Mouse (Mus musculus) layer of hippocampus, adult 9-10 months (tissue): ENCODE data around the gene Aatk.

ENCODE experiments used
- DNase-seq: peaks from one replicate; pipeline ENCODE4 v3.0.0; 2022; ENCODE audit warnings: low spot score

The Aatk gene

DNA sequence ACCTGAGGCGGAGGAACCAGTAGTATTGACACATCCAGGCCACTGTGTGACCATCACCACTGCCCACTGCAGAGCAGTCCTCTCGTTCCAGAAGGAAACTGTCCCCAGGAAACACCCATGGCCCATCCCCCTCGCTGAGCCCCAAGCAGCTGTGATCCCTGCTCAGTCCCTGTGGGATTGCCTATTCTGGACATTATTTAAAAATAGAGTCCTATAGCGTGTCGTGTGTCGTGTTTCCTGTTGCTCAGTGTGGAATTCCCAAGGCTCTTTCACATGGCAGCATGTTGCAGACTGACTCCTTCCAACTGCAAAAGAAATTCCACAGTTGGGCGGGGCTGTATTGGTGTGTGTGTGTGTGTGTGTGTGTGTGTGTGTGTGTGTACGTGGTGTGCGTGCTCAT lies 5.3 kb upstream of the Aatk start:
- no peak for DNase-seq

DNA sequence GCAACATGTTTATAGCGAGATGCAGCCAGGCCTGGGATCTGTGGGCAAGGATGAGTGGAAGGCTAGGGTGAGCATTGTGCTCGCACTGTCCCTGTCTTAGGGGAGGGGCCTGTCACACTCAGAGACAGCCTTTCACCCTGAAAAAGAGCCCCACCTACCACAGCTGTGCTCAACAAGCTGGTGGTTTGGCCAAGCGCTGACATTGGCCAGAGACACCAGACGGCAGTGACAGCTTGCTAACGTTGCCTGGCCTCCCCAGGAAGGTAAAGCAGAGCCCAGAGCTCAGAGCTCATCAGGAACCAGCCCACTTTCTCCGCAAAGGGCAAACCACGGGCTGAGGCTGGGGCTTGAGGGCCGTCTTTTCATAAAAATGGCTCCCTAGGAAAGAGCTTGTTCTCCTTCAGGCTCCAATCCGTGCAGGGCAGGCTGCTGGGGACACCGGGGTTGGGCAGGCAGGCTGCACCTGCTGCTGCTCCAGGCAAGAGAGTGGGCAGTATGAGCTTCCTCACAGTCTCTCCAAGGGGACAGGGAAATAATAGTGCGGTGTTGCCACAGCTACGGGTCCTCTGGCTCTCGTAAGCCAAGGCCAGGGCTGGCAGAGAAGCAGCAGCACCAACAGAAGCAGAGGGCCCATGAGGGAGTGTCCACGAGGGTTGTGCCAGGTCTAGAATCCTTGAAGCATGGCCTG lies 4.3 kb upstream of the Aatk start:
- DNase-seq, result no peak

DNA sequence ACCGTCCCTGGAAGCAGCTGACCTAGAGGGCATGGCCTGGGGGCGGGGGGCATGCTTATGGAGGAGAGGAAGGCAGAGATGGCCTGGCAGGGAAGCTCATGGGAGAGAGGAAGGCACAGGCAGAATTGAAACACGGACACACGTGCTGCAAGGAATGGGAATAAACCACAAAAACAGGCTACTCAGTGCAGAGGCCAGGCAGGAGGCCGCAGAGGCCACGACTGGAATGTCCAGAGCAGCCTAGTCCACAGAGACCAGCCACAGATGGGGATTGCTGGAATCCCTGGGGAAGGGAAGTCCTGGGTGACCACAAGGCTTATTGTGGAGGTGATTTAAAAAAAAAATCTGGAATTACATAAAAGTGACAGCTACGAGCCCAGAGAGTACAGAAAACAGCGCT lies 2.1 kb upstream of the Aatk start:
- DNase-seq, result no peak

DNA sequence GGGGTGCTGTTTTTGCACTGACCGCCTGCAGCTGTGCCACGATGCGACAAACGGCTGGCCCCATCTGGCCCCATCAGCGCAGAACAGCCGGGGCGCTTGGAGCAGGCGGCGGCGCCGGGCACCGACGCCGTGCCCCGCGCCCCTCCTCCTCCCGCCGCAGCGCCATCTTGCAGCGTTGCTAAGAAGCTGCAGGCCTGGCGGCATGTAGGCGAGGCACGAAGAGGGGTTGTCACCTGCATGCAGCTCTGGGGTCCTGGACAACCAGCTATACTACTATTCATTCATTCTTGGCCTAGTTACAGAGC lies 1.2 kb upstream of the Aatk start:
- no peak for DNase-seq

DNA sequence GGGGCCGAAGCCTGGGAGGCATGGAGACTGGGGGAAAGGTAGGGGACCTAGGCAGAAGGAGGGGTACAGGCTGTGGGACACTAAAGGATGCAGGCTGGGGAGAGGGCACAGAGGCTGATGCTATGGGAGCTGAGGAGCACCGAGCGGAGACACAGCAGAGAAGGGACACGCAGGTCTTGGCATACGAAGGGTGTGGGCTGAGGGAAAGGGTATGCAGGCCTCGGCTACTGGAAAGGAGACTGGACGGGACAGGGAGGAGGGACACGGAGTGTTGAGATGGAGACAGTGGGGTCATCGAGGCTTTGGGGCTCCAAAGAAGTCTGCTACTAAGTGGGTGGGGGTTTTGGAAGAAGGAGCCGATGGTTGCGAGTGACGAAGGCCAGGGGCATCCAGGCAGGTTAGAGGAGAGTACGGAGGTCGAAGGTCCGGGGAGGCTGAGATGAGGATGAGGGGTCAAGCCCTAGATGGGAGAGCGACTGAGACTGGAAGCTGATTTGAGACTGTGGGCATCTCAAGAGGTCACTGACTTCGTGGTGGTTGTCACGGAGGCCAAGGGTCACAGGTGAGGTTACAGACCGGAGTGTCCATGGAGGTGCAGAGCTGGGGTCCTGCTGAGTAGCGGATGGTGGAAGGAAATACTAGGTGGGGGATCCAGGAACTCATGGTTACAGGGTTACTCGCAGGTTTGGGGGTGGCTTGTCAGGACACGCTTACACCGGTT lies 724 bp upstream of the Aatk start:
- no peak for DNase-seq

GRCm38 (mm10) chr11:120045839-120046552 lies 971 bp downstream of the Aatk start:
- DNase-seq, result no peak

- no peak for DNase-seq
Measured at GRCm38 (mm10) chr11:120045341-120045740, 1.6 kb downstream of the Aatk start.

DNA sequence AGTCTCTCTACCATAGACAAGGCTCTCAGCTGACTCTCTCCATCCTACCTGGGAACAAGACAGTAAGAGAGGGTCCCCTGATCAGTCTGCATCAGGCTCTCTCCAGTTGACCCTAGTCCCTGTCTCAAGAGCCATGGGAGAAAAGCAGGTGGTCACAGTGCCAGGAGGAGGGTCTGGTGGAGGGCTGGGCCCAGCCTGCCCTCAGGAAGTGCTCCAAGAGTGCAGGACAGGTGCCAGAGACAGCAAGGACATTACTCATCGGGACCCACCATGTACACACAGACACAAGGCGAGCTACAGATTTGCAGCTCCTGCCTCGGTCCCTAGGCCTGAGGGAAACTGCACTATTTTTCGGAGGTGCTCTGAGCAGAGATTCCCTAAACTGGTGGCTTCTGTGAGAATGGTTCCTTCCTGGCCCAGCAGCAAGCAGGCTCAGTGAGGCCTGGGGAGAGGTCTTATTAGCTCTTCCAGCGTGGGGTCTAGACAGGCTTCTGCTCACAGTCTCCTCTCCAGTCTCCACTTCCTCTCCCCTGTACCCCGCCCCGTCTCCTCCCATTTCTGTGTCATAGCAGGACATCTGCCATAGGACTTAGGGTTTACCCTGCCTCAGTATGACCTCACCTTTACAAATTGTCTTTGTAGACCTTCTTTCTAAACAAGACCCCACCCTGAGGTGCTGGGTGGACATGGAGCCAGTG lies 4.7 kb downstream of the Aatk start:
- DNase-seq, result no peak

GRCm38 (mm10) chr11:120041191-120042123 lies 5.5 kb downstream of the Aatk start:
- DNase-seq, result no peak

- no peak for DNase-seq
Measured at GRCm38 (mm10) chr11:120040440-120040839, 6.5 kb downstream of the Aatk start.

DNA sequence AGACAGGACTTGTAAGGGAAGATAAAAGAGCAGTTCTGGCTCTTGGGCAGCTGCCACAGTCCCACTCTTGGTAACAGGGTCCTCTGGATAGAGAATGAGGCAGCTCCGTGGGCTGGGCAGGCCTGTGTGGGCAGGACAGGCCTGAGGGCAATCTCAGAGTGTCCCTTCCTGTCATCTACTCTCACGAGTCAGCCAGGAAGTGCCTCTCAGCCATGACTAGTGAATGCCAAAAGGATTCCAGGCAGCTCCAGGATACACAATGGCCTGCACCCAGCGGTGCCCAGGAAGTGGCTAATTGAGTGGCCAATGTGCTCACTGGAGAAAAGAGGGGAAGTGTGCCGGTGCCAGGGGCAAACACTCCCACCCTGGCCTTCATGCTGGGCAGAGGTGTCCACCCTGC lies 7.4 kb downstream of the Aatk start:
- no peak for DNase-seq

DNA sequence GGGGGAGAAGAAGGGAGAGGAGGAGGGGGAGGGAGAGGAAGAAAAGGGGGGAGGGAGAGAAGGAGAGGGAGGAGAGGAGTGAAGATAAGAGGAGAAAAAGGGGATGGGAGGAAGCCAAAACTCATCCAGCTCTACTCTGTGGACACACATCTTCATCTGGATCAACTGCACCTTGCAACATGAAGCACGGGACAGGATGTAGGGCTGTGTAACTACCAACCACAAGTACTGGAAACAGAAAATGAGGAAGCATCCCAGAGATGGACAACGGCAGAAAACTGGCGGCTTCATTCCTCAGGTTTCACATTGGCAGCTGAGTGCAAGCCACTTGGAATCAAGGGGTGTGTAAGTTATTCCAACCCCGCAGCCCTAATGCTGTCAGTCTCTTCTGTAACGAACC lies 12.2 kb downstream of the Aatk start:
- DNase-seq, result no peak

DNA sequence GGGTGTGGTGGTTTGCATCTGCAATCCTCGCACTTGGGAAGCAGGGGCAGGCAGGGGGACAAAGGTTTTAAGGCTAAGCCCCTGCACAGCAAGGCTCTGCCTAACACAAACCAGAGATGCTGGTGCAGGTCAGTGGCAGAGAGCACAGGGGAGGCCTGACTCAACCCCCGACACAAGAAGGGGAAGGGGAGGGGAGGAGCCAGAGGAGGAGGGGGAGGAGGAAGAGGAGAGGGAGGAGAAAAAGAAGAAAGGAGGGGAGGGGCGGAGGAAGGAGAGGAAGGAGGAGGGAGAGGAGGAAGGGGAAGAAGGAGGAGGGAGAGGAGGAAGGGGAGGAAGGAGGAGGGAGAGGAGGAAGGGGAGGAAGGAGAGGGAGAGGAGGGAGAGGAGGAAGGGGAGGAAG lies 12.7 kb downstream of the Aatk start:
- no peak for DNase-seq

DNA sequence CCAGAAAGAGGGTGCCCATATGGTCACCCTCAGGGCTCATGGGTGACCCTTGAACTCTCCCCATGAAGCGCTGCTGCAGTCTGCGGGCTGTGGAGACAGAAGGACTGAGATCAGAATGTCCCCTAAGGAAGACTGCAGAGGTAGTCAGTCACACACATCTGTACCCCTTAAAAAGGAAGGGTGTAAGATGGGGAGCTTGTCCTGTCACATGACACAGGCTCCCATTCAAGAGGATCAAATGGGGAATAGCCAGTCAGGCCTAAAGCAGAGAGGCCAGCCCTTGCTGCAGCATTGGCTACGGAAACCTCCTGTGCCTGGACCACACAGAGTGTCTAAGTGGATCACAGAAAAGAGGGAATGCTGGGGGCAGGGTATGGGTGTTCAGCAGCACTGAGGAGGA lies 13.5 kb downstream of the Aatk start:
- no peak for DNase-seq

DNA sequence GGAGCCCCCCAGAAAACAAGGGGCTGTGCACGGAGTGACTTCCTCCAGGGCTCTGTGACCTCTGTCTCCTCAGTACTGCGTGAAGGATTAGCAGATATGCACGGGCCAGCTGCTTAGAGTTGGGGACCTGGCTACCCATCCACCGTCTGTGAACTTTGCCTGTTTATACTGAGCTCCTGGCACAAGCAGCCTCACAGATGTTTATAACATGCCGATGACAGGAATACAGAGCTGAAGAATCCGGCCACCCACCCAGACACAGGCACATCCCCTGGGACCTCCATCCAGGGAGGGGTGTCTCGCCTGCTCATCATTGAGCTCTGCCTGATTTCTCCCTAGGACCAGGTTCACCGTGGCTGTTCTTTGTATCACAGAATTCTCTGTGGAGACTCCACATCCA lies 14.9 kb downstream of the Aatk start:
- no peak for DNase-seq

- no peak for DNase-seq
Measured at GRCm38 (mm10) chr11:120030145-120030901, 16.6 kb downstream of the Aatk start.

GRCm38 (mm10) chr11:120029431-120030144 lies 17.4 kb downstream of the Aatk start:
- no peak for DNase-seq

GRCm38 (mm10) chr11:120028319-120029092 lies 18.5 kb downstream of the Aatk start:
- no peak for DNase-seq

DNA sequence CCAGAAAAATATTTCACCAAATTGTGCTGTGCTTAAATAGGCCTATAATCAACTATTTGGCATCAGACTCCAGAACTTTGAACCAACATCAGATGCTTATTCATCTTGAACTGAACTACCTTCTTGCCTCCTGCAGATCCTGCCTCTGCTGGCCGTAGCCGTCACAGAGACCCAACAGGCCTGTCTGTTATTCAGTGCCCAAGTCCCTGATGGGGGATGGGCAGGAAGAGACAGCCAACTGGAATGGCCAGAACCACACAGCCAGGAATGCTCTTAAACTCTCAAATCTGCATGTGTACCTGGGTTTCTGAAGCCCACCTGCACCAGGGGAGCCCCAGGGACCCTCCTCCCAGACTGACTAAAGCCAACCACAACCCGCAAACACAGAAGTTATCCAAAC lies 20.0 kb downstream of the Aatk start:
- no peak for DNase-seq

- DNase-seq, result no peak
Measured at GRCm38 (mm10) chr11:120022841-120023240, 24.1 kb downstream of the Aatk start.
